Mouse (Mus musculus): ENCODE measurements around the gene Il24.

- TF ChIP-seq CTCF (conservative IDR thresholded peaks at IDR 0.05; ENCODE audit: low read length) (no peak), POU5F1 (IDR thresholded peaks at IDR 0.05; ENCODE audit: borderline replicate concordance, low read length) (no peak), NANOG (IDR thresholded peaks at IDR 0.05; ENCODE audit: borderline replicate concordance, low read length) (no peak)
These were observed 29.8 kb downstream of the Il24 start for GRCm38 (mm10) chr1:130857456-130857855.

Measured in E14TG2a.4 (cell line).